7 mouse cellular contexts compared by ENCODE assay signal in the genomic region with DNA sequence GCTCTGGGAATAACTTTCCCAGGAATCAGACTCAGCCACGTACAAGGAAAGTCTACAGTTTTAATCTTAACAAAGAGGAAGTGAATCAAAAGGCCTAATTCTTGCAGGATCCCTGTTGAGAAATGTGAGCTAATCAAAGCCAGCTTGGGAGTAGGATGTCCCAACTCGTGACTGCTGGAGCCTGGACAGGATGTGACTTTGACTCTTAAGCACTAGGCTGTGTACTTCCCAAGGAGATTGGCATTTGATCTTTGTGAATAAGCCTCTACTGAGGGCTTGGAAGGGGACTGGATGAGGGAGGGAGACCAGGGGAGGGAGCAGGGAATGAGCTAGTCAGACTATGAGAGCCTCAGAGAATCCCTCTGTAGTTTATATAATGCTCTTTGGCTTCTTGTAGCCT. TPM values are rescaled to one million over a fixed set of nuclear protein-coding genes. Genes with fewer than 3 reads are reported as not detected.
A peak's percentile ranks its signal among the peaks of the same experiment; 100 is the strongest.
DNase-seq lines count a peak whose midpoint lies in the region; ATAC-seq and TF ChIP-seq lines count a peak whose summit lies in the region.

No protein-coding gene starts in this region.

- no peak for TF ChIP-seq CTCF in midbrain, postnatal 0 days (IDR thresholded peaks at IDR 0.05)
- no peak for TF ChIP-seq CTCF in olfactory bulb, adult 2 months (IDR thresholded peaks at IDR 0.05; ENCODE audit: insufficient read depth, low read depth, low read length)

- no peaks in the 10 kb centered on the region for H3K27me3 ChIP-seq in midbrain, embryonic 16.5 days (ENCODE audit: control insufficient read depth, insufficient read depth, low read depth, low read length)
- no peaks in the 10 kb centered on the region for H3K27me3 ChIP-seq in midbrain, postnatal 0 days (ENCODE audit: insufficient read depth, low read length)
- no peaks in the 10 kb centered on the region for H3K27me3 ChIP-seq in embryonic facial prominence, embryonic 12.5 days

- no peaks in the 10 kb centered on the region for H3K9me3 ChIP-seq in midbrain, embryonic 16.5 days (replicated peaks; ENCODE audit: control insufficient read depth, low read length, poor library complexity, severe bottlenecking)
- H3K9me3 ChIP-seq in midbrain, postnatal 0 days (ENCODE audit: low read length): no peaks in the 10 kb centered on the region
- no peaks in the 10 kb centered on the region for H3K9me3 ChIP-seq in embryonic facial prominence, embryonic 12.5 days

- no peak overlapping the region for H3K4me2 ChIP-seq in midbrain, embryonic 16.5 days (ENCODE audit: low read length)
- H3K4me2 ChIP-seq in midbrain, postnatal 0 days (ENCODE audit: low read depth, low read length, poor library complexity, severe bottlenecking): no peak overlapping the region
- no peak overlapping the region for H3K4me2 ChIP-seq in embryonic facial prominence, embryonic 12.5 days (replicated peaks)

- 19% methylated on average over 2 of the region's 2 CpGs for WGBS in midbrain, embryonic 16.5 days
- WGBS in midbrain, postnatal 0 days: 8% methylated on average over 2 of the region's 2 CpGs
- 14% methylated on average over 2 of the region's 2 CpGs for WGBS in embryonic facial prominence, embryonic 12.5 days
- 38% methylated on average over 2 of the region's 2 CpGs for WGBS in olfactory bulb, adult 2 months

- no peak overlapping the region for H3K27ac ChIP-seq in midbrain, embryonic 16.5 days (ENCODE audit: low read length)
- H3K27ac ChIP-seq in midbrain, postnatal 0 days (ENCODE audit: low read depth, low read length): no peak overlapping the region
- peak overlapping the region; percentile 50; the same call in 1 of the 2 replicates for H3K27ac ChIP-seq in embryonic facial prominence, embryonic 12.5 days
- H3K27ac ChIP-seq in olfactory bulb, adult 2 months (ENCODE audit: insufficient read depth, low read depth, low read length): peak overlapping the region; percentile 16; the same call in 1 of the 2 replicates

- DNase-seq in midbrain, postnatal 0 days (ENCODE audit: low spot score): no peak
- peak; percentile 61 for DNase-seq in heart, postnatal 10 days
- DNase-seq in urinary bladder, postnatal 14 days (ENCODE audit: low spot score): no peak
- no peak for DNase-seq in spleen, adult 12 weeks (ENCODE audit: low spot score)

- TF ChIP-seq POLR2A in olfactory bulb, adult 2 months (IDR thresholded peaks at IDR 0.05; ENCODE audit: insufficient read depth, low read depth, low read length): no peak

- peaks cover 6% of the 10 kb centered on the region; the same call in 1 of the 2 replicates for H3K4me1 ChIP-seq in midbrain, embryonic 16.5 days (ENCODE audit: control insufficient read depth, insufficient read depth, low read length)
- H3K4me1 ChIP-seq in midbrain, postnatal 0 days (ENCODE audit: insufficient read depth, low read length): 0 out of 2 replicates have a peak, but pooled peaks cover 3% of the 10 kb centered on the region
- H3K4me1 ChIP-seq in embryonic facial prominence, embryonic 12.5 days: peaks cover 27% of the 10 kb centered on the region
- H3K4me1 ChIP-seq in olfactory bulb, adult 2 months (ENCODE audit: control insufficient read depth, insufficient read depth, low read length): peaks cover 4% of the 10 kb centered on the region; the same call in 1 of the 2 replicates

- H3K36me3 ChIP-seq in midbrain, embryonic 16.5 days (ENCODE audit: control insufficient read depth, insufficient read depth, low read length): no peaks in the 10 kb centered on the region
- no peaks in the 10 kb centered on the region for H3K36me3 ChIP-seq in midbrain, postnatal 0 days (ENCODE audit: insufficient read depth, low read length)
- no peaks in the 10 kb centered on the region for H3K36me3 ChIP-seq in embryonic facial prominence, embryonic 12.5 days

- intact Hi-C loops in heart, postnatal 10 days (cut with DNase I): no loop called here

- H3K9ac ChIP-seq in midbrain, embryonic 16.5 days (ENCODE audit: low read depth, low read length): no peak overlapping the region
- no peak overlapping the region for H3K9ac ChIP-seq in midbrain, postnatal 0 days (replicated peaks; ENCODE audit: low read length, poor library complexity, severe bottlenecking)
- H3K9ac ChIP-seq in embryonic facial prominence, embryonic 12.5 days: no peak overlapping the region

- ATAC-seq in midbrain, embryonic 16.5 days: peak; percentile 54; the same call in 1 of the 2 replicates
- no peak for ATAC-seq in midbrain, postnatal 0 days (ENCODE audit: low FRiP score)
- ATAC-seq in embryonic facial prominence, embryonic 12.5 days (ENCODE audit: insufficient number of reproducible peaks, insufficient read depth, low FRiP score, low TSS enrichment): no peak

- H3K4me3 ChIP-seq in midbrain, embryonic 16.5 days (ENCODE audit: low read depth, low read length): no peak overlapping the region
- no peak overlapping the region for H3K4me3 ChIP-seq in midbrain, postnatal 0 days (ENCODE audit: low read depth, low read length)
- H3K4me3 ChIP-seq in embryonic facial prominence, embryonic 12.5 days: no peak overlapping the region
- H3K4me3 ChIP-seq in olfactory bulb, adult 2 months (ENCODE audit: insufficient read depth, low read depth, low read length): no peak overlapping the region

RNA-seq across cellular contexts. Expression of a gene that starts 50.0 kb away (rescaled TPM):
- 0.11 TPM in 1 of 2 replicates, not detected in the other for polyA plus RNA-seq in midbrain, embryonic 16.5 days (2015; fragmentation: Nextera tagmentation; extraction: Ambion mirVana)
- total RNA-seq in midbrain, postnatal 0 days (2014; rRNA removed): 0.27 TPM in 1 of 2 replicates, not detected in the other
- polyA plus RNA-seq in midbrain, postnatal 0 days (2015; fragmentation: Nextera tagmentation; extraction: Ambion mirVana): 0.10 and 0.18 TPM in 2 replicates
- polyA plus RNA-seq in embryonic facial prominence, embryonic 12.5 days (2016; fragmentation: Nextera tagmentation; extraction: Ambion mirVana): 0.13 and 0.43 TPM in 2 replicates
- total RNA-seq in heart, postnatal 10 days (2021): under 1 TPM; 0.19 to 0.20 TPM
- polyA plus RNA-seq in olfactory bulb, adult 2 months (2012; ENCODE audit: insufficient read depth, insufficient read length, low replicate concordance, missing spikeins): not detected in 2 replicates

Comparison
In these comparisons a context has a peak if more than half of its experiments do, and no peak if none do; other contexts are left out.
1. H3K27ac ChIP-seq: peak in embryonic facial prominence, embryonic 12.5 days (single experiment) and olfactory bulb, adult 2 months (single experiment); none in midbrain, embryonic 16.5 days (single experiment) and midbrain, postnatal 0 days (single experiment).
2. DNase-seq: peak in heart, postnatal 10 days (2 of 2); none in midbrain, postnatal 0 days (single experiment), urinary bladder, postnatal 14 days (single experiment) and spleen, adult 12 weeks (single experiment).